Mouse (Mus musculus): ENCODE data around the gene Rpl27a. TPM values are rescaled to one million over a fixed set of nuclear protein-coding genes. Genes with fewer than 3 reads are reported as not detected.

Gene Rpl27a
- polyA plus RNA-seq, 1 experiment: 1,692 TPM

- Histone ChIP-seq H3ac (ENCODE audit: control insufficient read depth, insufficient read length, low read depth) (no peak overlapping the region), H3K79me2 (ENCODE audit: control insufficient read depth, insufficient read depth) (peaks cover 15% of the 10 kb centered on the region), H3K36me3 (ENCODE audit: control insufficient read depth, insufficient read depth) (peaks cover 7% of the 10 kb centered on the region), H3K79me3 (ENCODE audit: low read depth) (peaks cover 5% of the 10 kb centered on the region), H3K4me3 (ENCODE audit: insufficient read depth, poor library complexity, severe bottlenecking) (no peak overlapping the region), H3K27me3 (ENCODE audit: control insufficient read depth, insufficient read depth, insufficient read length) (no peaks in the 10 kb centered on the region)
- no peak for TF ChIP-seq MAX (IDR thresholded peaks at IDR 0.05)
- TF ChIP-seq CTCF (IDR thresholded peaks at IDR 0.05; ENCODE audit: control insufficient read depth, insufficient read depth, insufficient read length): no peak
- no peak for TF ChIP-seq MYOG (IDR thresholded peaks at IDR 0.05; ENCODE audit: control insufficient read depth, extremely low read depth, insufficient read length)
- no peak for TF ChIP-seq CEBPB (IDR thresholded peaks at IDR 0.05; ENCODE audit: low read depth)
- TF ChIP-seq FOSL1 (IDR thresholded peaks at IDR 0.05; ENCODE audit: insufficient read depth, low read length, poor library complexity, severe bottlenecking): no peak
- TF ChIP-seq MYOD1 (IDR thresholded peaks at IDR 0.05; ENCODE audit: control insufficient read depth, insufficient read length, low read depth): no peak
- TF ChIP-seq USF1 (IDR thresholded peaks at IDR 0.05; ENCODE audit: low read depth): no peak
Measured at GRCm38 (mm10) chr7:109559536-109559935, 40.6 kb downstream of the Rpl27a start.

- H3K36me3 ChIP-seq (ENCODE audit: control insufficient read depth, insufficient read depth): peaks cover 7% of the 10 kb centered on the region
- H3K79me2 ChIP-seq (ENCODE audit: control insufficient read depth, insufficient read depth): peaks cover 21% of the 10 kb centered on the region
- no peak overlapping the region for H3ac ChIP-seq (ENCODE audit: control insufficient read depth, insufficient read length, low read depth)
- peaks cover 5% of the 10 kb centered on the region for H3K79me3 ChIP-seq (ENCODE audit: low read depth)
- H3K27me3 ChIP-seq (ENCODE audit: control insufficient read depth, insufficient read depth, insufficient read length): no peaks in the 10 kb centered on the region
- H3K4me3 ChIP-seq (ENCODE audit: insufficient read depth, poor library complexity, severe bottlenecking): no peak overlapping the region
- TF ChIP-seq MYOG (IDR thresholded peaks at IDR 0.05; ENCODE audit: control insufficient read depth, extremely low read depth, insufficient read length): no peak
- TF ChIP-seq FOSL1 (IDR thresholded peaks at IDR 0.05; ENCODE audit: insufficient read depth, low read length, poor library complexity, severe bottlenecking): no peak
- no peak for TF ChIP-seq MYOD1 (IDR thresholded peaks at IDR 0.05; ENCODE audit: control insufficient read depth, insufficient read length, low read depth)
- no peak for TF ChIP-seq CEBPB (IDR thresholded peaks at IDR 0.05; ENCODE audit: low read depth)
- no peak for TF ChIP-seq USF1 (IDR thresholded peaks at IDR 0.05; ENCODE audit: low read depth)
- no peak for TF ChIP-seq CTCF (IDR thresholded peaks at IDR 0.05; ENCODE audit: control insufficient read depth, insufficient read depth, insufficient read length)
- no peak for TF ChIP-seq MAX (IDR thresholded peaks at IDR 0.05)
Measured at GRCm38 (mm10) chr7:109561466-109562153, 42.7 kb downstream of the Rpl27a start.

DNA sequence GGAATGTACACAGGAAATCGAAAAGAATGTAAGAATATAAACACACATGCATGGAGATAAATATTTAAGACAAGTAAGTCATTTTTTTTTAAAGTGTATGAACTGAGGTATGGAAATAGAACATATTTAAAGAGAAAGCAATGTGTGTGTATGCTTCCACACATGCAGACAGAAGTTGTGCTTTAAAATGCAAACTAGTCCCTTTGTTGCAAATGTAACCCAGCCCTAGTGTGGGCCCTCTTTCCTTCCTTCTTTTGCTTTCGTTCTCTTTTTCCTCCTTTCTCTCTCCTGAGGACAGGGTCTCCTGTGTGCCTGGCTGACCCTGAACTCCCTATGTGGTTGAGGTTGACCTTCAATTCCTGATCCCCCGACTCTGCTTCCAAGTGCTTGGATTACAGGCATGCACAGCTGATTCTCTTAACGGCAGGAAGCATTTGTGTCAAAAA, 43.2 kb downstream of the Rpl27a start:
- TF ChIP-seq MAX (IDR thresholded peaks at IDR 0.05): no peak
- TF ChIP-seq CEBPB (IDR thresholded peaks at IDR 0.05; ENCODE audit: low read depth): no peak
- TF ChIP-seq USF1 (IDR thresholded peaks at IDR 0.05; ENCODE audit: low read depth): no peak
- no peak for TF ChIP-seq MYOG (IDR thresholded peaks at IDR 0.05; ENCODE audit: control insufficient read depth, extremely low read depth, insufficient read length)
- no peak for TF ChIP-seq MYOD1 (IDR thresholded peaks at IDR 0.05; ENCODE audit: control insufficient read depth, insufficient read length, low read depth)
- no peak for TF ChIP-seq FOSL1 (IDR thresholded peaks at IDR 0.05; ENCODE audit: insufficient read depth, low read length, poor library complexity, severe bottlenecking)
- no peak for TF ChIP-seq CTCF (IDR thresholded peaks at IDR 0.05; ENCODE audit: control insufficient read depth, insufficient read depth, insufficient read length)
- no peaks in the 10 kb centered on the region for H3K27me3 ChIP-seq (ENCODE audit: control insufficient read depth, insufficient read depth, insufficient read length)

GRCm38 (mm10) chr7:109562676-109563075, 43.7 kb downstream of the Rpl27a start:
- H3K79me2 ChIP-seq (ENCODE audit: control insufficient read depth, insufficient read depth): peaks cover 21% of the 10 kb centered on the region
- peaks cover 5% of the 10 kb centered on the region for H3K79me3 ChIP-seq (ENCODE audit: low read depth)
- H3K27me3 ChIP-seq (ENCODE audit: control insufficient read depth, insufficient read depth, insufficient read length): no peaks in the 10 kb centered on the region
- TF ChIP-seq USF1 (IDR thresholded peaks at IDR 0.05; ENCODE audit: low read depth) (no peak), CTCF (IDR thresholded peaks at IDR 0.05; ENCODE audit: control insufficient read depth, insufficient read depth, insufficient read length) (no peak), CEBPB (IDR thresholded peaks at IDR 0.05; ENCODE audit: low read depth) (no peak), MYOG (IDR thresholded peaks at IDR 0.05; ENCODE audit: control insufficient read depth, extremely low read depth, insufficient read length) (no peak), FOSL1 (IDR thresholded peaks at IDR 0.05; ENCODE audit: insufficient read depth, low read length, poor library complexity, severe bottlenecking) (no peak)
- no peak overlapping the region for H3K4me3 ChIP-seq (ENCODE audit: insufficient read depth, poor library complexity, severe bottlenecking)
- H3ac ChIP-seq (ENCODE audit: control insufficient read depth, insufficient read length, low read depth): no peak overlapping the region
- H3K36me3 ChIP-seq (ENCODE audit: control insufficient read depth, insufficient read depth): peaks cover 7% of the 10 kb centered on the region

More for the DNA sequence above, 43.2 kb downstream of the Rpl27a start:
- Histone ChIP-seq H3K79me2 (ENCODE audit: control insufficient read depth, insufficient read depth) (peaks cover 21% of the 10 kb centered on the region), H3K36me3 (ENCODE audit: control insufficient read depth, insufficient read depth) (peaks cover 7% of the 10 kb centered on the region), H3K4me3 (ENCODE audit: insufficient read depth, poor library complexity, severe bottlenecking) (no peak overlapping the region), H3K79me3 (ENCODE audit: low read depth) (peaks cover 5% of the 10 kb centered on the region), H3ac (ENCODE audit: control insufficient read depth, insufficient read length, low read depth) (no peak overlapping the region)

GRCm38 (mm10) chr7:109563775-109564362, 44.9 kb downstream of the Rpl27a start:
- Histone ChIP-seq H3K27me3 (ENCODE audit: control insufficient read depth, insufficient read depth, insufficient read length) (no peaks in the 10 kb centered on the region), H3ac (ENCODE audit: control insufficient read depth, insufficient read length, low read depth) (no peak overlapping the region)

More at GRCm38 (mm10) chr7:109563775-109564362, 44.9 kb downstream of the Rpl27a start:
- TF ChIP-seq FOSL1 (IDR thresholded peaks at IDR 0.05; ENCODE audit: insufficient read depth, low read length, poor library complexity, severe bottlenecking): no peak
- no peak for TF ChIP-seq CTCF (IDR thresholded peaks at IDR 0.05; ENCODE audit: control insufficient read depth, insufficient read depth, insufficient read length)
- TF ChIP-seq MYOD1 (IDR thresholded peaks at IDR 0.05; ENCODE audit: control insufficient read depth, insufficient read length, low read depth): no peak
- no peak for TF ChIP-seq MAX (IDR thresholded peaks at IDR 0.05)
- TF ChIP-seq CEBPB (IDR thresholded peaks at IDR 0.05; ENCODE audit: low read depth): no peak
- no peak for TF ChIP-seq USF1 (IDR thresholded peaks at IDR 0.05; ENCODE audit: low read depth)
- no peak for TF ChIP-seq MYOG (IDR thresholded peaks at IDR 0.05; ENCODE audit: control insufficient read depth, extremely low read depth, insufficient read length)
- H3K36me3 ChIP-seq (ENCODE audit: control insufficient read depth, insufficient read depth): peaks cover 7% of the 10 kb centered on the region
- H3K4me3 ChIP-seq (ENCODE audit: insufficient read depth, poor library complexity, severe bottlenecking): no peak overlapping the region
- H3K79me2 ChIP-seq (ENCODE audit: control insufficient read depth, insufficient read depth): peaks cover 21% of the 10 kb centered on the region
- peaks cover 5% of the 10 kb centered on the region for H3K79me3 ChIP-seq (ENCODE audit: low read depth)
